Mouse (Mus musculus) forebrain, embryonic 16.5 days (tissue): Measurements from ENCODE around the gene Tada2b. TPM values are rescaled to one million over a fixed set of nuclear protein-coding genes. Genes with fewer than 3 reads are reported as not detected.

Source experiments
- ATAC-seq: fragments of 200-750 bp; cut with Nextera tagmentation; 2 replicates; pipeline ENCODE4 v1.8.0; 2017; ENCODE audit warnings: mild to moderate bottlenecking, moderate library complexity
- H3K27ac ChIP-seq: fragments of 300-500 bp; sonication (generic); 2 replicates; pipeline ENCODE4 v1.5.1; 2014; ENCODE audit warnings: low read length, control low read depth
- H3K27me3 ChIP-seq: fragments of 300-500 bp; sonication (generic); replicated peaks from 2 replicates; pipeline ENCODE4 v1.6.1; 2014; ENCODE audit warnings: low read length; ENCODE audit not compliant: control insufficient read depth, insufficient read depth
- H3K36me3 ChIP-seq: fragments of 300-500 bp; sonication (generic); 2 replicates; pipeline ENCODE4 v1.6.1; 2014; ENCODE audit not compliant: control insufficient read depth, insufficient read depth
- H3K4me1 ChIP-seq: fragments of 300-500 bp; sonication (generic); replicated peaks from 2 replicates; pipeline ENCODE4 v1.6.1; 2014; ENCODE audit warnings: low read length; ENCODE audit not compliant: control insufficient read depth, insufficient read depth
- H3K4me2 ChIP-seq: fragments of 300-500 bp; sonication (generic); 2 replicates; pipeline ENCODE4 v1.6.1; 2014; ENCODE audit warnings: mild to moderate bottlenecking, low read length, control low read depth
- H3K4me3 ChIP-seq: fragments of 300-500 bp; sonication (generic); replicated peaks from 2 replicates; pipeline ENCODE4 v1.5.1; 2014; ENCODE audit warnings: mild to moderate bottlenecking, low read length, control low read depth
- H3K9ac ChIP-seq: fragments of 300-500 bp; sonication (generic); replicated peaks from 2 replicates; pipeline ENCODE4 v1.6.1; 2014; ENCODE audit warnings: low read depth, low read length, control low read depth
- H3K9me3 ChIP-seq: fragments of 300-500 bp; sonication (generic); 2 replicates; pipeline ENCODE4 v1.6.1; 2016; ENCODE audit warnings: low read length; ENCODE audit not compliant: control insufficient read depth
- WGBS: fragments of 180-500 bp; shearing (Covaris S2); extraction: QIAGEN DNeasy Blood & Tissue Kit; methylation state at CpG from one replicate; pipeline ENCODE4 v1.1.7; 2014; 5-methylcytosine and 5-hydroxymethylcytosine counted together
- polyA plus RNA-seq: library from polyadenylated mRNA; unstranded; fragments of >200 nt; fragmentation: Nextera tagmentation; extraction: Ambion mirVana; gene quantifications from 2 replicates; pipeline ENCODE4 v1.2.1, GENCODE M21; 2015

The Tada2b gene
- polyA plus RNA-seq, 1 experiment from 2014 or later = 3.0 TPM

GRCm38 (mm10) chr5:36452821-36453220, 31.3 kb downstream of the Tada2b start:
- Histone ChIP-seq H3K9me3 (no peaks in the 10 kb centered on the region), H3K4me3 (no peak overlapping the region), H3K36me3 (no peaks in the 10 kb centered on the region), H3K4me1 (no peaks in the 10 kb centered on the region), H3K27me3 (no peaks in the 10 kb centered on the region), H3K27ac (no peak overlapping the region), H3K9ac (no peak overlapping the region), H3K4me2 (no peak overlapping the region)
- 85% methylated on average over 6 of the region's 6 CpGs for WGBS
- ATAC-seq = no peak

GRCm38 (mm10) chr5:36451872-36452389, 32.2 kb downstream of the Tada2b start:
- Histone ChIP-seq H3K4me1 (no peaks in the 10 kb centered on the region), H3K9me3 (no peaks in the 10 kb centered on the region), H3K4me2 (no peak overlapping the region), H3K4me3 (no peak overlapping the region), H3K27ac (no peak overlapping the region), H3K36me3 (no peaks in the 10 kb centered on the region), H3K27me3 (no peaks in the 10 kb centered on the region), H3K9ac (no peak overlapping the region)
- 60% methylated on average over 10 of the region's 10 CpGs for WGBS
- ATAC-seq = no peak

GRCm38 (mm10) chr5:36451119-36451518, 33.0 kb downstream of the Tada2b start:
- H3K4me3 ChIP-seq = no peak overlapping the region
- no peak for ATAC-seq
- 21% methylated on average over 7 of the region's 10 CpGs for WGBS

GRCm38 (mm10) chr5:36449710-36450358, 34.3 kb downstream of the Tada2b start:
- Histone ChIP-seq H3K4me3 (no peak overlapping the region), H3K4me2 (no peak overlapping the region), H3K36me3 (no peaks in the 10 kb centered on the region), H3K27ac (no peak overlapping the region), H3K27me3 (no peaks in the 10 kb centered on the region), H3K9me3 (no peaks in the 10 kb centered on the region), H3K9ac (no peak overlapping the region), H3K4me1 (no peaks in the 10 kb centered on the region; the same call in 1 of the 2 replicates)
- 77% methylated on average over 6 of the region's 6 CpGs for WGBS
- no peak for ATAC-seq

More at GRCm38 (mm10) chr5:36451119-36451518, 33.0 kb downstream of the Tada2b start:
- Histone ChIP-seq H3K4me1 (no peaks in the 10 kb centered on the region), H3K36me3 (no peaks in the 10 kb centered on the region), H3K9ac (no peak overlapping the region), H3K4me2 (no peak overlapping the region), H3K27me3 (no peaks in the 10 kb centered on the region), H3K27ac (no peak overlapping the region), H3K9me3 (no peaks in the 10 kb centered on the region)

GRCm38 (mm10) chr5:36447872-36448271, 36.2 kb downstream of the Tada2b start:
- Histone ChIP-seq H3K27me3 (no peaks in the 10 kb centered on the region), H3K4me2 (no peak overlapping the region), H3K9me3 (no peaks in the 10 kb centered on the region), H3K4me1 (peaks cover 4% of the 10 kb centered on the region; the same call in 1 of the 2 replicates), H3K9ac (no peak overlapping the region), H3K27ac (no peak overlapping the region), H3K36me3 (no peaks in the 10 kb centered on the region), H3K4me3 (no peak overlapping the region)
- 95% methylated on average over 12 of the region's 12 CpGs for WGBS
- no peak for ATAC-seq

GRCm38 (mm10) chr5:36446166-36446890, 37.8 kb downstream of the Tada2b start:
- no peak overlapping the region for H3K4me2 ChIP-seq
- H3K4me1 ChIP-seq = peaks cover 4% of the 10 kb centered on the region; the same call in 1 of the 2 replicates
- ATAC-seq = no peak
- WGBS = 33% methylated on average over 9 of the region's 9 CpGs
- H3K9ac ChIP-seq = no peak overlapping the region
- H3K36me3 ChIP-seq = no peaks in the 10 kb centered on the region
- H3K4me3 ChIP-seq = no peak overlapping the region
- no peak overlapping the region for H3K27ac ChIP-seq
- no peaks in the 10 kb centered on the region for H3K27me3 ChIP-seq
- no peaks in the 10 kb centered on the region for H3K9me3 ChIP-seq

- 28% methylated on average over 8 of the region's 8 CpGs for WGBS
- Histone ChIP-seq H3K36me3 (no peaks in the 10 kb centered on the region), H3K27ac (no peak overlapping the region), H3K4me2 (no peak overlapping the region), H3K9me3 (no peaks in the 10 kb centered on the region), H3K4me3 (no peak overlapping the region), H3K27me3 (no peaks in the 10 kb centered on the region), H3K4me1 (peaks cover 4% of the 10 kb centered on the region; the same call in 1 of the 2 replicates), H3K9ac (no peak overlapping the region)
- ATAC-seq = peak; percentile 50; the same call in 1 of the 2 replicates
Measured at GRCm38 (mm10) chr5:36445028-36445427, 39.1 kb downstream of the Tada2b start.

GRCm38 (mm10) chr5:36444611-36445010, 39.5 kb downstream of the Tada2b start:
- no peaks in the 10 kb centered on the region for H3K27me3 ChIP-seq
- no peaks in the 10 kb centered on the region for H3K36me3 ChIP-seq
- 0 out of 2 replicates have a peak, but pooled peaks have one; percentile 6 for ATAC-seq
- no peak overlapping the region for H3K4me2 ChIP-seq
- 53% methylated on average over 4 of the region's 4 CpGs for WGBS
- H3K4me3 ChIP-seq = no peak overlapping the region
- no peak overlapping the region for H3K27ac ChIP-seq
- no peak overlapping the region for H3K9ac ChIP-seq
- H3K4me1 ChIP-seq = peaks cover 4% of the 10 kb centered on the region; the same call in 1 of the 2 replicates
- H3K9me3 ChIP-seq = no peaks in the 10 kb centered on the region

- Histone ChIP-seq H3K27ac (no peak overlapping the region), H3K4me1 (peaks cover 4% of the 10 kb centered on the region; the same call in 1 of the 2 replicates), H3K9me3 (no peaks in the 10 kb centered on the region), H3K9ac (no peak overlapping the region), H3K4me2 (no peak overlapping the region), H3K36me3 (no peaks in the 10 kb centered on the region), H3K27me3 (no peaks in the 10 kb centered on the region), H3K4me3 (no peak overlapping the region)
- WGBS = 60% methylated on average over 3 of the region's 3 CpGs
- no peak for ATAC-seq
Measured at GRCm38 (mm10) chr5:36440741-36441140, 43.3 kb downstream of the Tada2b start.
